Mouse (Mus musculus): ENCODE measurements at regions not wholly inside any gene's neighbourhood (a gene's known extent, or its start where the extent isn't known, plus 50 kb on each side); places are given as distances from the start of the nearest gene placed in this dataset.

DNA sequence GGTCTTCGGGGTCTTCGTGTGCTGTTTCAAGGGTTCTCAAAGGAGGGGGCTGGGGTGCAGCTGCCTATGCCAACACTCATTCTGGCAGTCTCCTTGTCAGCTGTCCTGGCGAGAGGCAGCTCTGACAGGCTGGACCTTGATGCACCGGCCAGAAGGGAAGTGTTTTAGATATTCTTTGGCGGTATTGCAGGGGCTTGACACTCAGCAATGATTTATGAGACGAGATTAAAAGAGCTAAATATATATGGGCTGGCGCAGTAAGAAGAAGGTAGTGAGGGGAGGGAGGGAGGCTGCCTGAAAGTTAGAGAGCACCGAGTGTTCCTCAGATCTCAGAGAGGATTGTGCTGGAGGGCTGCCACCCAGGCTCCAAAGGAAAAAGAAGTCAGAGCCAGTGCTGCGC is 50.2 kb upstream of the Pdzd8 start:
- Histone ChIP-seq H3K9me3 (replicated peaks) (no peaks in the 10 kb centered on the region), H3K27me3 (peaks cover 75% of the 10 kb centered on the region), H3K36me3 (replicated peaks) (no peaks in the 10 kb centered on the region), H3K4me1 (replicated peaks) (no peaks in the 10 kb centered on the region), H3K27ac (replicated peaks) (no peak overlapping the region), H3K9ac (no peak overlapping the region), H3K4me3 (replicated peaks) (no peak overlapping the region), H3K4me2 (no peak overlapping the region)
- no peak for ATAC-seq (ENCODE audit: insufficient read depth)
- WGBS (ENCODE audit: insufficient replicate concordance), result 35% methylated on average over 9 of the region's 9 CpGs

DNA sequence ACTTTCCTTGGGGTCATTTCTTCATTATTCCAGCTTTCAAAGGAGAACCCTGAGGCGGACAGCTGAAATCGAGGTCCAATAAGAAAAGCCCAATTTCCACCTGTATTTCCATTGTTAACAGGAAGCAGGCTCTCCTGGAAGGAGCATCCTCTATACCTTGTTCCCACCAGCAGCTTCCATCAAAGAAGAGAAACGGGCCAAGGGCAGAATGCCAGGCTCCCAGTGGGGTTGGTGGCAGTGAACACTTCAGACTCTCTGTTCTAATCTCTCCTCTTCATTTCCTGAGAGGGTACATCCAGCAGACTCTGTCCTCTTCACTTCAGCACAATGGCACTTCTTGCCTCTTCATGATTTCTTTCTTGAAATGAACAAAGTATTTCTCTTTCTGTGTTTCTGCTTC is 50.9 kb upstream of the Pdzd8 start:
- WGBS (ENCODE audit: insufficient replicate concordance), result 52% methylated on average over 3 of the region's 3 CpGs
- Histone ChIP-seq H3K27ac (replicated peaks) (no peak overlapping the region), H3K9ac (no peak overlapping the region), H3K4me3 (replicated peaks) (no peak overlapping the region), H3K4me1 (replicated peaks) (no peaks in the 10 kb centered on the region), H3K9me3 (replicated peaks) (no peaks in the 10 kb centered on the region), H3K27me3 (peaks cover 81% of the 10 kb centered on the region), H3K36me3 (replicated peaks) (no peaks in the 10 kb centered on the region), H3K4me2 (no peak overlapping the region)
- no peak for ATAC-seq (ENCODE audit: insufficient read depth)

DNA sequence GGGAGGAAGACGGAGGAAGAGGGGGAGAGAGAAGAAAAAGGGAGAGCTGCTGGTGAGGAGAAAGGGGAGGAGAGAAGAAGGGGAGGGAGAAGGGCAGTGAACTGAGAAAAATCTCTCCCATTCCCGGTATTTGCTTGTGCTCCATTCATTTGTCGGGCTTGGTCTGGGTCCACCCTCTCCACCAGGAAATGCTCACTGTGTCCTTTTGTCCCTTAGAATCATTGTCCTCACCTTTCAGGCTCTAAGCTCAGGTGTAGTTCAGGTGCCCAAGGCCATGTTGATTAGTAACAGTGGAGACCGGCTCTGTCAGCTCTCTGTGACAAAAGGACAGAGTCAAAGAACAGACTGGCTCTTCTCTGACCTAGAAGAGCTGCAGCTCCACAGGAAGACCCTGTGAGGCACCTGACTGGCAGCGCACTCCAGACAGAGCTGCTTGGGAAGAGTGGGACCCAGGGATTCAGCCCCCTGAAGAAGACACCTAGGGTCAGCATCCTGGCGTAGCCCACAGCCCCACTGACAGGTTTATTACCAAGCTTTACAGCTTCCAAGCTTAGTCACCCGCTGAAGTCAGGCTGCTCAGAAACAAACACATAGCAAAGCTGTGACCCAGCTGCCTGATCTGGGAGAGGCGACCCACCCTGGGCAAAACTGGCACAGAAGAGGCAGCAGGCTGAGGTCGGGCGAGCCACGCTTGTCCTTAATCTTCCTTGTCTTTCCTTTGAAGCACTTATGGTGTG is 54.4 kb upstream of the Pdzd8 start:
- Histone ChIP-seq H3K4me1 (replicated peaks) (no peaks in the 10 kb centered on the region), H3K27me3 (peaks cover 67% of the 10 kb centered on the region), H3K9ac (no peak overlapping the region), H3K4me3 (replicated peaks) (no peak overlapping the region), H3K27ac (replicated peaks) (no peak overlapping the region), H3K36me3 (replicated peaks) (no peaks in the 10 kb centered on the region), H3K9me3 (replicated peaks) (no peaks in the 10 kb centered on the region), H3K4me2 (no peak overlapping the region)
- 25% methylated on average over 11 of the region's 11 CpGs for WGBS (ENCODE audit: insufficient replicate concordance)
- ATAC-seq (ENCODE audit: insufficient read depth), result no peak

DNA sequence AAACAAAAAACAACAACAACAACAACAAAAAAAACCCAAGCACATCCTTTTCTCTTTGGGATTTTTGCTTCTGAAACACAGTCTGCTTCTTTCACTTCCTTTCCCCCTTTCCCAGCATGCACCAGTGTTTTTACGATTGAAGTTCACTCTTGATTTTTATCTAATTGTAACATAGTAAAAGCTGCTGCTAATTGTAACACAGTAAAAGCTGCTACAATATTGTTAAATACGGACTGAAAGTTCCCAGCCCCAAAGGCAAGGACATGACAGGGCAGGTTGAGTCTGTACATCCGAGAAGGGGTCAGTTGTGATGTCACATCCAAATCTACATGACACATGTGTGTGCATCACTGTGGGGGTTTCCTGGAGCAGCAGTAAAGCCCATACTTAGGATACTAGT is 55.7 kb upstream of the Pdzd8 start:
- H3K9me3 ChIP-seq (replicated peaks), result no peaks in the 10 kb centered on the region
- no peak overlapping the region for H3K4me3 ChIP-seq (replicated peaks)
- H3K27ac ChIP-seq (replicated peaks), result no peak overlapping the region
- no peak overlapping the region for H3K4me2 ChIP-seq
- no peak for ATAC-seq (ENCODE audit: insufficient read depth)
- 40% methylated on average over 3 of the region's 3 CpGs for WGBS (ENCODE audit: insufficient replicate concordance)
- no peak overlapping the region for H3K9ac ChIP-seq
- peaks cover 58% of the 10 kb centered on the region for H3K27me3 ChIP-seq
- no peaks in the 10 kb centered on the region for H3K4me1 ChIP-seq (replicated peaks)
- no peaks in the 10 kb centered on the region for H3K36me3 ChIP-seq (replicated peaks)

DNA sequence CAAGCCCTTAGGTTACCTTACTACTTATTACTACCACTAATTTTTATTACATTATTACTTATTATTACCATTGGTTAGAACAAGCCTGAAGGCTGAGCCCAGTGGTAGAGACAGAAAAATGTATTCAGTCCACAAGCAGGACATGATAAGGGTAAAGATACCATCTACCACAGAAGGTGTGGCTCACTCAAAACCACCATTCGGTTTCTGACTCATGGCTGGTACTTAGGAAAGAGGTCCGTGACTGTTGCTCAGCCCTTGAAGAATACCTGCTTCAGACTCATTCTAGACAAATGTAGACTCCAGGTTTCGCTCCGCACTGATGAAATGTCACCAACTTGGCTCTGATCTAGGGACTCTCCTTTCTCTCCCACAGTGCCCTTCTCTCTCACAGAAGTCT is 56.1 kb upstream of the Emx2 start:
- H3K9me3 ChIP-seq (replicated peaks), result no peaks in the 10 kb centered on the region
- H3K4me3 ChIP-seq (replicated peaks), result no peak overlapping the region
- no peak overlapping the region for H3K9ac ChIP-seq
- 57% methylated on average over 4 of the region's 4 CpGs for WGBS (ENCODE audit: insufficient replicate concordance)
- H3K27ac ChIP-seq (replicated peaks), result no peak overlapping the region
- H3K36me3 ChIP-seq (replicated peaks), result no peaks in the 10 kb centered on the region
- ATAC-seq (ENCODE audit: insufficient read depth), result no peak
- no peak overlapping the region for H3K4me2 ChIP-seq
- H3K27me3 ChIP-seq, result peaks cover 53% of the 10 kb centered on the region
- no peaks in the 10 kb centered on the region for H3K4me1 ChIP-seq (replicated peaks)

DNA sequence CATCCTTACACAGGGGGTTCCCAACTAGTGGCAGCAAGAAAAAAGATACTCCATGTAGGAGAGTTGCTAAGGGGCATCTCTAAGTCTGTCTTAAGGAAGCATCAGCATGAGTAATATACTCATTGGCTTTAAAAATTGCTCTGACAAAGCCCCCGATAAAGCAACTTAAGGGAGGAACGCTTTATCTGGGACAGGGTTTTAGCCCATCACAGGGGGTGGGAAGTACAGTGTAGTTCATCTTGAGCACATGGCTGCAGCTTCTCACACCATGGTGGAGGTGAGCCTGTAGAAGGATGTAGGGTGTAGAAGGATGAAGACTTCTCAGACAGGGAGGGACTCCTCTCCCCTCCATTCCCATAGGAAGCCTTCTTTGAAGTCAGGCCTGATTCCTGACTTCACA is 54.1 kb upstream of the Emx2 start:
- no peak overlapping the region for H3K4me2 ChIP-seq
- no peaks in the 10 kb centered on the region for H3K4me1 ChIP-seq (replicated peaks)
- ATAC-seq (ENCODE audit: insufficient read depth), result no peak
- no peak overlapping the region for H3K9ac ChIP-seq
- H3K27ac ChIP-seq (replicated peaks), result no peak overlapping the region
- H3K9me3 ChIP-seq (replicated peaks), result no peaks in the 10 kb centered on the region
- peaks cover 37% of the 10 kb centered on the region for H3K27me3 ChIP-seq
- WGBS (ENCODE audit: insufficient replicate concordance), result 72% methylated on average over 2 of the region's 2 CpGs
- H3K4me3 ChIP-seq (replicated peaks), result no peak overlapping the region
- H3K36me3 ChIP-seq (replicated peaks), result no peaks in the 10 kb centered on the region

DNA sequence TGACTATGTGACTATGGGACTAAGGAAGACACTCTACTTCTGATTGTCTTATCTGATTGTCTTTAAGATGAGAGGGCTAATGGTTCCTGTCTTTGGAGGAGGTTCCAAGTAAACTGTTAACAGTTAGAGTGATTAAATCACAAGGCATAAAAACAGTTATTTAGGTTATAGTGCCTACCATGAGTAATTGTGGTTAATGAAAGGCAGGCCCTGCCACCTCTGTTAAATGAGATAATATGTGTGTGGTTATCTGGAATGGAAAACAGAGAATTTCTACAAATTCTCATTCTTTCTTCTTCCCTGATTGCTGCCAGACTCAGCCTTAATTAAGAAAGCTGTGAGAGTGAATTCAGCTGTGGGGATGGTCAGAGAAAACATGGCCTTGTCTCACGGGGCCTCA is 53.4 kb upstream of the Emx2 start:
- H3K27ac ChIP-seq (replicated peaks), result no peak overlapping the region
- peaks cover 33% of the 10 kb centered on the region for H3K27me3 ChIP-seq
- no peak overlapping the region for H3K9ac ChIP-seq
- no peaks in the 10 kb centered on the region for H3K4me1 ChIP-seq (replicated peaks)
- ATAC-seq (ENCODE audit: insufficient read depth), result no peak
- no peak overlapping the region for H3K4me2 ChIP-seq
- H3K36me3 ChIP-seq (replicated peaks), result no peaks in the 10 kb centered on the region
- 46% methylated on average over 1 of the region's 1 CpGs for WGBS (ENCODE audit: insufficient replicate concordance)
- no peaks in the 10 kb centered on the region for H3K9me3 ChIP-seq (replicated peaks)
- no peak overlapping the region for H3K4me3 ChIP-seq (replicated peaks)

DNA sequence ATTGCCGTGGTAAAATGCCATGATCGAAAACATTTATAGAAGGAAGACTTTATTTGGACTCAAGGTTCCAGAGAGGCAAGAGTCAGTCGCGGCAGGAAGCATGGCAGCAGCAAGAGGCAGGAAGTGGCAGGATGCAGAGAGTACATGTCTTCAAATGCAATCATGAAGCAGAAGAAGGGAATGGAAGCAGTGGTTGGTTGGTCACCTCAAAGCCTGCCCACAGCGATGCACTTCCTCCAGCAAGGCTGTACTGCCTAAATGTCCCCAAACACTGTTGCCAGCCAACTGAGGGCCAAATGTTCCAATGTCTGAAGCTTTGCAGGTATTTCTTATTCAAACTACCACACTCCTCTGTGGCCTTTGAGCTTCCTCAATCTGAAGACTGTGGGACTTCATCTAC is 52.6 kb upstream of the Emx2 start:
- H3K9ac ChIP-seq, result no peak overlapping the region
- H3K27me3 ChIP-seq, result peaks cover 26% of the 10 kb centered on the region
- ATAC-seq (ENCODE audit: insufficient read depth), result no peak
- WGBS (ENCODE audit: insufficient replicate concordance), result 47% methylated on average over 5 of the region's 5 CpGs
- no peak overlapping the region for H3K4me3 ChIP-seq (replicated peaks)
- no peak overlapping the region for H3K27ac ChIP-seq (replicated peaks)
- no peaks in the 10 kb centered on the region for H3K36me3 ChIP-seq (replicated peaks)
- H3K9me3 ChIP-seq (replicated peaks), result no peaks in the 10 kb centered on the region
- H3K4me1 ChIP-seq (replicated peaks), result no peaks in the 10 kb centered on the region
- H3K4me2 ChIP-seq, result no peak overlapping the region

DNA sequence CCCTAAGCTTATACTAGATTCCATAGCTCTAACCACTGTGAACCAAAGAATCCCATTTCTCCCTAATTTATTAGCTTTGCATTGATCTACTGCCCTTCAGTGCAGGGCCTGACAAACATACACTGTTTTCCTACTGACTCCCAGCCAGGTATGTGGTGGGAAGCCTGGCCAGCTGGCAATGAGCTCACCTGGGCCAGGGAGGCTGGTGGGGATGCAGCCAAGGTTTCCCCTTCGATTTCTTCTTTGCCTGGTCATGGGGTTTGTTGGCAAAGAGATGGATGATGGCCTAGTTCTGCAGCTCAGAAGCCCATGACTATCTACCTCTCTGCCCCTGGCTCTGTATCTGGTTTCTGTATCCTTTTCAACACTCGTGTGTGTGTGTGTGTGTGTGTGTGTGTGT is 50.1 kb upstream of the Emx2 start:
- WGBS (ENCODE audit: insufficient replicate concordance), result 33% methylated on average over 2 of the region's 2 CpGs

More for the DNA sequence above, 50.1 kb upstream of the Emx2 start:
- no peaks in the 10 kb centered on the region for H3K9me3 ChIP-seq (replicated peaks)
- no peaks in the 10 kb centered on the region for H3K36me3 ChIP-seq (replicated peaks)
- no peak overlapping the region for H3K4me3 ChIP-seq (replicated peaks)
- no peak overlapping the region for H3K9ac ChIP-seq
- ATAC-seq (ENCODE audit: insufficient read depth), result no peak
- H3K4me1 ChIP-seq (replicated peaks), result no peaks in the 10 kb centered on the region
- peaks cover 14% of the 10 kb centered on the region; the same call in 1 of the 2 replicates for H3K27me3 ChIP-seq
- H3K27ac ChIP-seq (replicated peaks), result no peak overlapping the region
- H3K4me2 ChIP-seq, result no peak overlapping the region

Data from liver, embryonic 15.5 days (tissue).